Mouse (Mus musculus): ENCODE data around the gene Tpte.

Tpte gene

DNA sequence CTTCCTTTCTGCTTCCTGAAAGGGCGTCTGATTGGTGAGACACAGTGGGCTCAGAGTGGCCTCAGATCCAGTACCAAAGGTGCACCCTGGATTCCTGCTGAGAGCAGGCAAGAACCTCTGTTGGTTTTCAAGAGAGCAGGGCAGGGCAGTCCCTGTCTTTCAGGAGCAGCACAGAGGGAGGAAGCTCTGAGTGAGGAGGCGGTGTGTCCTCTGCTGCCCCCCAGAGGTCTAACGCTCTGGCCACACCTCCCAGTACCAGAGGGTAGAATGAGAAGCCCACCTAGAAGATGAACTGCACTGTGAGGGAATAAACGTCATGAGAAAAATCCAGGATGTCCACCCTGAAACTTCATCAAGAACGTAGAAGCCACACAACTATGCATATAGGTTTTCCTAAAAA, 93.7 kb downstream of the Tpte start:
- peak; percentile 3 to 37 for DNase-seq (ENCODE audit: low spot score in 2 of 2)

DNA sequence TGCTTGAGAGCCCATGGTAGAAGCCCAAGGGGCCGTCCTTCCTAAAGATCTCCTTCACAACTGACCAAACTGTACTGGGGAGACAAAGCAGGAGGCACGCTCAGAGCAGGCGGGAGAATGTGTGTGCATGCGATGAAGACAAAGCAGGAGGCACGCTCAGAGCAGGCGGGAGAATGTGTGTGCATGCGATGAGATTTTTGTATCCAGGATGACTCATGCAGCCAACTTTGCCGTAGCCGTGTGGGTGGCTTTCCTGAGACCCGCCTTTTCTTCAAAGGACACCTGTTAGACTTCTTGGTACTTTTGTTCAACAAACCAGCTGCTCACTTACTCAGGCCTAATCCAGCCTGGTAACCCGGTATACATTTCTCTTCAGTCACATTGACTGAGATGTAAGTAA, 97.7 kb downstream of the Tpte start:
- DNase-seq (ENCODE audit: low spot score in 2 of 2) = no peak

DNA sequence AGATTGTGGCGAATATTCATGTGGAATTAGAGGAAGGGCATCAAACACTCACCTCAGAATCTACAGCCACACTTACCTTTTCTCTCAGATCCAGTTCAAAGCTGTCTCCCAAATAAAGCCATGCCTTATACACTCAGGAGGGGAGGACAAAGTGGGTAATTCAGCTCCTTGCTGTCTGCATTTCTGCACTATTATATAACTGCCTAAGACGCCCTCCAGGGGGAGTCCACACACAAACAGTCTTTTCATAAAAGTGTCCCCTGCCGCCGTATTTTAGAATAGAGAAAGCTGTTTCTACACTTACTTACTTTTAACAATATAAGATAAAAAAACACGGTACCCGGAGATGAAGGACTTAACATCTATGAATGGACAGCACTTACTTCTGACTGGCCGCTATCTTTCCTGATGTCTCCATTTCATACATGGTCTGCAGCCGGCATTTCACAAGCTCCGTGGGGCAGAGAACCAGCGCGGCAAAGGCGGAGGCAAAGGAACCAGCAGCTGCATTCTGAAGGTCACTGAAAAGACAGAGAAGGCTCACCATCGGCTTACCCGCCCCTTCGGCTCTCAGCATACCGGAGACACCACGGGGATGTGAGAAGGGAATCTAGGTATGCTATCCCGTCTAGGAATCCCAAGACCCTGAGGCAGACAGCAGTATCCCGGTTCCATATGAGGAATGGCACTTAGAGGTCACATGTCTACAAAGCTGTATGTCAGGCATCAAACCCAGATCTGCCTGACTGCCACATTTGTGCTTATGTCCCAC, 99.8 kb downstream of the Tpte start:
- no peak for DNase-seq (ENCODE audit: low spot score in 2 of 2)

DNA sequence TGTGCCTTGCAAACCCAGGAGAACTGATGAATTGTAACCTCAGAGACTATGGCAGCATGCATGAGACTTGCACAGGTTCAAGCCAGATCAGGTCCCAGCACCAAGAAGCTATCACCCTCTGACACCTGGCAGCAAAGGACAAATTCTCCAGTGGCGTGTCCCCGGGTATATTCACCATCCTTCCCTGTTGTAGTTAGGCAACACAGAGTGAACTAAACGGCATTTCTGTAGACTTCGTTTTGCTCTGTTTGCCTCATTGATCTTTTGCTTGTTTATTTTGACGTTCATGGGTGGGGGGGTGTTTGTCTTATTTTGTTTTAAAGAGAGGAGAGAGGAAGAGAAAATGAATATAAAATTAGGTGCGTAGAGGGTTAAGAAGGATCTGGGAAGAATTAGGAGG, 101.9 kb downstream of the Tpte start:
- DNase-seq (ENCODE audit: low spot score in 2 of 2) = no peak

DNA sequence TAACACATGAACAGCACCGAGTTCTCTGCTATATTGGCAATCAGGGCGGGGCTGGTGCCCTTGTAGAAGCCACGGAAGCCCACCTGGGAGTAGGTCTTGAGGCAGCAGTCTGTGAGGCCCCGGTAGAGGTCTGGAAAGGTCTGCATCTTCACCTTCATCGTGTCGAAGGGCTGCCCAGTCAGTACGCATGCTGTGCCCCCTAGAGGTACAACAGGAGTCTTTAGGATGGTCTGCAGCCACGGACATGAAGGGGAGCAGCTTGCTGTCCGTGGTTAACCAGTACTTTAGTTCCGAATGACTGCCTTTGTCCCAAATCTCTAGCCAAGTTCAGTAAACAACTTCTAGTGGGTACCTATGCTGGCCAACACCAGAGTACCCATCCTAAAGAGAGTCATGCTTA, 106.6 kb downstream of the Tpte start:
- DNase-seq (ENCODE audit: low spot score in 2 of 2) = no peak

DNA sequence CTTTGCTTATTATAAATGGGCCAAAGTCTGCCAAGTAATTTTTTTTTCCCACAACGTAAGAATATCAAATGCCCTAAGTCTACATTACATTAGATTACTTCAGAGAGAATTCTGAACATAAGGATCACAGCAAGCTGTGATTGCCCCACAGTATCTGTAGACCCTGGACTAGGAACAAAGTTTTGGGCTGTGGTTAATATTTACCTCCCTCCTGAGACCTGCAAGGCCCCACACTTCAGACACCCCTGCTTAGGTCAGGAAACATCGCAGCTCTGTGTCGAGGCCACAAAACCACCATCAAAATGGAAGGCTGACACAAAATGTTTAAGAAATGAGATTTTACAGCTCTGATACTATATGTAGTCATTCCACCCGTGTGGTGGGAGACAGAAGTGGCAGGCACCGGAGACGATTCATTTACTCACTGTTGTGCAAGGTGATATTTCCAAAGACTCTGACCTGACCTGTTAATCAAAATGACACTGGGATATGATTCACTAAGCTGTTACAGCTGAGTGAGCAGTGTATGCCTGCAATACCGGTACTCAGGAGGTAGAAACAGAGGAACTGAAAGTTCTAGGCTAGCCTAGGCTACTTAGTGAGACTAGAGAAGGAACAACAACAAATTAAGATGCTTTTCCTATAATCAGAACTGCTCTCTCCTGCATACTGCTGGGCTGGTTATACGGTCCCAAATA, 107.7 kb downstream of the Tpte start:
- no peak for DNase-seq (ENCODE audit: low spot score in 2 of 2)

DNA sequence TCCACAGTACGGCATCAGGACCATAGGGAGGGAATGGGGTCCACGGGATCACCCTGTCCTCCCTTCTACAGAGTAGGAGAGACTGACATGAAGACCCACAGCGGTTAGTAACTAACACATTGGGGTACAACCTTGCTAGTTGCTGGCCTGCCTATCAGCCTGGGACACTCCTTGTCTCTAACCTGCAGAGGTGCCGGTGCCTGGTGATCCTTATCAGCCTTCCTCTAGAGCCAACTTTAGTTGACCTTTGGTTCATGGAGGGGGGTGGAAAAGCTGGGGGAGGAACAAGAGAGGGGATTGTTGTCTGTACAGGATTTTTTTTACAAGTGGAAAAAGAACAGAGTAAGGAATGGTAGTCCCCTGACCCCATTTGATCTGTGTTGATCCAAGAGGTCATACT, 111.2 kb downstream of the Tpte start:
- no peak for DNase-seq (ENCODE audit: low spot score in 2 of 2)

DNA sequence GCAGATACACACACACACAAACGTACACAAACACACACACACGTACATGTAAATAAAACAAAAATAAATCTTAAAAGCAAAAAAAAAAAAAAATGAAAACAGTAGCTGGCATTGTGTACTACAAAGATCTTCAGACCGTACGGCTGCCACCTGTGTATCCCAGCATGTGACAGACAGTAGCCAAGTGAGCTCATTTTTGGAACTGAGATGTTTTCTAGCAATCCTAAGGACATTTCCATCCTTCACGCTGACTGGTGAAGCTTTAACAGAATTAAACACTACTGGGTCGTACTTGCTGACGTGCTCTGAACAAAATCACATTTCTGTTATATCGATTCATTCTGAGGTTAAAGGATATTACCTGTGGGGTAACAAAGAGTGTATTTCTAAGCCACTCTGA, 112.0 kb downstream of the Tpte start:
- DNase-seq (ENCODE audit: low spot score in 2 of 2) = no peak

DNA sequence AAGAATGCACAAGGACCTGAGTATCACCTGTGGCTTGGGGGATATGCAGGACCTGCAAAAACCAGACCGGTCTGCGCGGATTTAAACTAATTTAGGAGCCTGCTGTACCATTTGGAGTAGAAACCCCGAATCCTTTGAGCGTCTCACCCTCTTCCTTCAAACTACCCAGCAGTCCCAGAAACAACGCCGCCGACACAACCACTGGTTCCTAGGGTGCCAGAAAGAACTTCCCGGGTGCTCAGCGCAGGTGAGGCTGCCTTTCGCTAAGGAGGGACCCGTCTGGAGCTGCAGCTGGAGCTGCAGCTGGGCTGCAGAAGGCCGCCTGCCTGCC, 114.5 kb downstream of the Tpte start:
- DNase-seq (ENCODE audit: low spot score in 2 of 2) = no peak

DNA sequence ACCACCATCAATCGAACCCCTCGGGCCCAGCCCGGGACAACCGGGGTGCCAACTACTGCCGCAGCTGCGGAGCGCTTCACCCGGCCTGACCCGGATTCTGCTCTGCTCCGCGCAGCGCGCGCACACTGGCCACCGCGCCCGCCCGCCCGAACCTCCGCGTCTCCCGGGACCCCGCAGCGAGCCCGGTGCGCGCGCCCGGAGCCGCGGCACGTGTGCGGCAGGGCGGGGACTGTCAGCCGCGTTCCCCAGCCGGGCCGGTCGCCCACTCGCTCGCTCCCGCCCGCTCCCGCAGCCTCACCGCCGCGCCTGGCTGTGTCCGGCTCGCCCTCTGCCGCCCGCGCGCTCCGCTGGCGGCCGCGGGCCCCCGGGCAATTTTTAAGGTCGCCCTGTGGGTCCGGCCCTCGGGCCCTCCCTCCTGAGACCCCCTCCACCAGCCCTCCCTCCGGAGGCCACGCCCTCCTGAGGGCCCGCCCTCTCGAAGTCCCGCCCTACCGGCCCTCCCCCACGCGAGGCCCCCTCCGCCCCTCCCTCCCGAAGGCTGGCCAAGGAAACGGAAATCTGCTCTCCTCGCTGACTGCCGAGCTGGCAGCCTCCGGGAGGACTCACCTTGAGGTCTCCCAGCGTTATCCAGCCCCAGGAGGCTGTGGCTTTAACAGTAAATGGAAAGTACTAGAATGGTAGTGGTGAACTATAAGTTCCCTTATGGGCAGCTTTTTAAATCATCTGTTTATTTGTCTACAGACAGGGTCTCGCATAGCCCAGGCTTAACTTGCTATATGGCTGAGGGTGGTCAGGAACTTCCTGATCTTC, 115.1 kb downstream of the Tpte start, which contains the start of gene Slc25a15:
Slc25a15 (minus strand) TSS at position 456 of the 810 bp plus-strand sequence.
- DNase-seq (ENCODE audit: low spot score in 2 of 2) = peak; percentile 84 to 88

DNA sequence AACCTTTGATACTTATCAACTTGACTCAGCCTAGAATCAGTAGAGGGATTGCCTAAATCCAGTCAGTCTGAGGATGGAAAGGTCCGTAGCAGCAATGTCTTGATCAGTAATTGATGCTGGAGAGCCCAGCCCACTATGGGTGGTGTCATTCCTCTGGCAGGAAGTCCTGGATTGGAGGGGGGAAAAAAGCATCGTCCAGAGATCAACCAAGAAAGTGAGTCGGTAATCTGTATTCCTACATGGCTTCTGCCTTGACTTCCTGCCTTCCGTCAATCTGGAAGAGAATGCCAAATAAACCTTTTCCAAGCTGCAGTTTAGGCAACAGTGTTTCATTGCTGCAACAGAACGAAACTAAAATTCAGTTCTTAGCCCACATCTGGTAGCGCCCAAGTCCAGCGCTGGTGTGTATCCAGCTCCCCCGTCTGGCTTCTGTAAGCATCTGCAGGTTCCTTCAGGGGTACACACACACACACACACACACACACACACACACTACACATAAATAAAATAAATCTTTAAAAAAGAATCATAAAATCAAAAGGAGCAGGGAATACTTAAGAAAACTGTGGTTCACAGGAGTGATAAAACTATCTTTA, 116.1 kb downstream of the Tpte start:
- no peak for DNase-seq (ENCODE audit: low spot score in 2 of 2)

DNA sequence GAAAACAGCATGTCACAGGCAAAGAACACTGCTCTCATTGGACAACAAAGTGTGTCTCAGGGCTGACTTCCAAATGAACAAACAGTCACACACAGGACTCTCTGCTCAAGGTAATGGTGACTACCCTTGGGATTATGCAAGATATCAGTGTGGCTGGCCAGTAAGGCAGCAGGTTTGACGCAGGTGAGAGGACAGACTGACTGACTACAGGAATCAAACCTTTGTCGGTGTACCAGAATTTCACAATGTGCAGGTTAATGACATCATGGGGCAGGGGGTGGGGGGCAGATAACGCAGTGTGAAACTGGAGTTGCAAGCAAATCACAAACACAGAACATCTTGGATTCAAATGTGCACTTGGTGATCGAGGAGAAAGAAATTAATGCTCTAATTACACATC, 117.4 kb downstream of the Tpte start:
- no peak for DNase-seq (ENCODE audit: low spot score in 2 of 2)

DNA sequence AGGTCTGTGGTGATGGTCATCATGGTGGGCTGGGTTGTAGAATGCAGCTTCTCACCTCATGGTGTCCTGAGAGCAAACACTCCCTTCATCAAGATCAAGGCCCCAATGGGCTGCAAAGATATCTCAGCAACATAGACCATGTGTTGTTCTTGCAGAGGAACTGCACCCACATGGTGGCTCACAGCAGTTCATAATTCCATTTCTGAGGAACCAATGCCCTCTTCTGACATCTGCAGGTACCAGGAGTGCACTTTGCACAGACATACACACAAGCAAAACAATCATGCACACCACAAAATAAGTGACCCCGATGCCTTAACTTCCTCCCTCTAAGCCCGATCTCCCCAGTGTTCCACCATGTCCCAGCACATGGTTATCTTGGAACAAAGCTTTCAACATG, 120.0 kb downstream of the Tpte start:
- DNase-seq (ENCODE audit: low spot score in 2 of 2) = no peak

DNA sequence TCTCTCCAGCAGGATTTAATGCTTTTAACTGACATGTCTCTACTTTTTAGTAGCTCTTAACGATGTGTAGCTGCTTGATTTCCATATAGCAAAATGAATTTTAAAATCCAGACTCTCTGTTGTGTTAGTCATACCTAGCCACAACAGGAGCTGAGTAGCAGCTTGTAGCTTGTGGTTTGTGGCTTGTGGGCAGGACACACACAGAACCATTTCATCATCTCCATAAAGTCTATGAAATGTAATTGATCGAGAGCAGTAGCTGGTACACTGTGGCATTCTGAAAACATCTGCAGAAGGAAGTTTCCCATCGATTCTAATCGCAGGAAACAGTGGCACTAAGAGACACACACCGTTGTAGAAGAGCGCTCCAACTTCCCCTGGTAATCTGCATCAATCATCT, 122.5 kb downstream of the Tpte start:
- no peak for DNase-seq (ENCODE audit: low spot score in 2 of 2)

DNA sequence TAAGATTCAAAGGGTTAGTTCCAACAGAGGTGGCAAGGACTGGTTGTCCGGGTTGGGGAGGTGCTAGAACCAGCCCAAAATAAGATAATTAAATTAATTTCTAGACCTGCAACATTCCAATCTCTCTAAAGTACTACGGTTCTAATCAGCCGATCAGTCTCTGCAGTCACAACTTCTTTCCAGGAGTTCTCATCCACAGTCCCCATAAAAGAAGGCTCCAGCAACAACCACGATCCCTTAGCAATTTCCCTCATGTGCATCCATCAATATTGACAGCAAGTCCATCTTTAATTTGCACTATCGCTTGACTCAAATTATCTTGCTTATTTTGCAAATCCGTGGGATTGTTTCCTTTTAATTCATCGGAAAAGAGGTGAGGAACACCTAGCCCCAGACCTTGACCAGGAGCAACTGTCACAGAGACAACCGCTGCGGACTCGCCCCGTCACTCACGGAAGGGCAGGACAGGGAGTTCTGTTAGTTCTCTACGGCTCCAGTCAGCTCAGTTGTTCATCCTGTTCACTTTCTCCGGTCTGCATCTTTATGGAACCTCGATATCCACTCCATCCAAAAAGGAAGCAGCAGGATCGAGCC, 127.5 kb downstream of the Tpte start:
- no peak for DNase-seq (ENCODE audit: low spot score in 2 of 2)

DNA sequence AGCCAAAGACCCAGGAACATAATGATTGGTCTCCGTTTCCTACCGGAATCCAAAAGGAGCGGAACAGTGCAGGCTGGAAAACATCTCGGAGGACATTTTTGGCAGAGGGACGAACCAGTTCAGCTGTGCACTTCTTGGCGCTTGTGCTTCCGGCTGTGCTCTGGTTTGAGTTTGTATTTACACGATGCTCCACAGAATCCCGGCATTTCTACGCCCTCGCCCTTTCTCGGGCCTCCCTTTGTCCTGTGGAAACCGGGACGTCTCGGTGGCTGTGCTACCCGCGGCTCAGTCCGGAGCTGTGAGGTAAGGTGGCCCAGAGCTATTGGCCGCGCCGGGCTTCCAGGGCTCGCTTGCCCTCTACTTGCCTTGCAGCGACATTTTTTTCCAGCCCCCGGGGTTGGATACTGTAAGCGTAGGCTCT, 128.1 kb downstream of the Tpte start, which contains the start of gene Mrps31:
Mrps31 (plus strand) TSS at position 80 of the 421 bp plus-strand sequence.
- DNase-seq (ENCODE audit: low spot score in 2 of 2) = peak; percentile 77 to 80

DNA sequence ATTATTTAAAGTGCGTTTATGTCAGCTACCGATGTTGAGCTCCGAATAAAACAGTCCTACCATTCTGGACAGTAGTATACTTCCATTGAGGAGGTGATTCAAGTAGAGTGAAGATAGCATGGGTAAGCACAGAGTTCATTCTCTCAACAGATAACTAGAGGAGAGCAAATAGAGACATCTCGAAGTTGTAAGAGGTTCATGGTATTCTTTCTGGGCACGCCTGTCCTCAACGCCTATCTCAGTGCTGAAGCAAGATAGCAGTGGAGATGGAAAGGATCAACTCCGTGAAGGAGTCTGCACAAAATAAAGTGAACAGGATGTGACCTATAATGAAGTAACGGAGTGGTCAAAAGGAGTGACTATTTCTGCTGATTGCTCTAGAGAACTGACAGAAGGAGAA, 128.7 kb downstream of the Tpte start:
- DNase-seq (ENCODE audit: low spot score in 2 of 2) = no peak

Data from urinary bladder, postnatal 36 days (tissue).